Mouse (Mus musculus) left cerebral cortex, adult 8-10 months (tissue): ENCODE results near the gene Ndufaf7. TPM values are rescaled to one million over a fixed set of nuclear protein-coding genes. Genes with fewer than 3 reads are reported as not detected.
A peak's percentile ranks its signal among the peaks of the same experiment; 100 is the strongest.

Experiments
- DNase-seq, 2 experiments: peaks; one replicate each; pipeline ENCODE4 v3.0.0; 2022; ENCODE audit warnings: low spot score in 2 of 2
- total RNA-seq, 4 experiments: library from RNA; stranded (reverse); gene quantifications; 2 replicates each; pipeline ENCODE4 v1.2.4; 2022

Ndufaf7 gene
- total RNA-seq, 4 experiments from 2014 or later, result 47.1 to 57.8 (median 51.7) TPM

DNA sequence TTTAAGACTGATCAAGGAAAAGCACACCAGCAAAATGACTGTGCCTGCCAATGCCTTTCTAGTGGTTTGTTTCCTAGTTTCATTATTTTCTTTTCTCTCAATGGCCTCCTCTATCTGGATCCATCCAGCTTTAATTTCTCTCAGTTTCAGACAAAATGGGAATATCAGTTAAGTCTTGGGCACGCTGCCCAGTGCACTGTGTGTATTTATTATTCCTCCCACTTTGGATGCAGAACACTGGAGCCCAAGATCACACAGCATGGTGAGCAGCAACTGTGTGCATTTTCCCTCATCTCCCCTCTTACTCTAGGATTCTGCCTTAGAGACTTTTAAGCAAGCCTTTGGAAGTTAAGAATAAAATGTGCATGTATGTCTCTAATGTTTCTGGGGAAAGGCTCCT lies 27.5 kb downstream of the Ndufaf7 start:
- DNase-seq, result peak in 1 of 2 experiments; percentile 11

DNA sequence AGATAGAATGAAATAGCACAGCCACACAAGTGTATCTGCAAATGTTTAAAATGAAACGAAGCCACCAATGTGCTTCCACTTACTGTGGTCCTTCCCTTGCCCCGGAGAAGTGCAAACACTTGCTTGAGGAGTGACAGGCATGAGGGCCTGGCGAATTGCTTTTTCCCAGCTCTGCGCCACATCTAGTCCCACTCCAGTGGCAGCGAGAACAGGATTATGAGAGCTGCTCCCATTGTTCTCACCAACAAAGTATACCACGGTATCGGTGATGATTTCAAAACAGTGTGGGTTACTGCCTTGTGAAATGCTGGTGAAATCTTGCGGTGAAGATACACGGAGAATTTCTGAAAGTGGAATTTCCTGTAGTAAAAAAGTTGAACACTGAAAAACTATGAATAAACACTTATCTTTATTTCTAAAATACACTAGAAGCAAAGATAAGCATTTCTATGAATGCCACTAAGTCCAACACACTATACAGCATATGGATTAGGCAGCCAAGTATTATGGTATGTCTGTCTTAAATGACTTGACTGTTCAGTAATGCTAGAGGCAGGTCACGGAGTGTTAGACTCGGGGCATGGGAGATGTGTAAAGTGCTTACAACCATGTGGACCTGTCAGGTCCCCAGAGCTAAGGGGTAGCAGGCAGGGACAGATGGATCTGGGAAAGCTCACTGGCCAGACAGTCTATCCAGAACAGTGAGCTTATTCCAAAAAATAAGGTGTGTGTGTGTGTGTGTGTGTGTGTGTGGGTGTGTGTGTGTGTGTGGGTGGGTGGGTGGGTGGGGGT lies 29.4 kb downstream of the Ndufaf7 start:
- DNase-seq, result no peak

DNA sequence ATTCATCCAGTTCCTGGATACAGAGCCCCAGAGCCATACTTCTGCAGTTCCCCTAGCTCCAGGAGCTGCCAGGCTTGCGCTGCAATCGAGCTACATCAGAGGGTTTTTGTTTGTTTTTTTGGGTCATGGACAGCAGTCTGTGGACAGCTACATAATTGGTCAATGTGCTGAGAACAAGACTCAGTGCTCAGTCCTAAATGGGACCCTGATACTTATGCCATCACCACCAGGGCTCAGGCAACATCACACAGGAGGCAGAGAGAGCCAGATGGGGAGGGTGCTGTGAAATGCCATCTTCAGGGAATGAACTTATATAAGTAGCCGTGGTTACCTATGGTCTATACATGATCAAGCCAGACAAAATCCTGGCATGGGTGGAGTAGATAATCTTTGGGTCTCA lies 31.6 kb downstream of the Ndufaf7 start:
- no peak for DNase-seq

DNA sequence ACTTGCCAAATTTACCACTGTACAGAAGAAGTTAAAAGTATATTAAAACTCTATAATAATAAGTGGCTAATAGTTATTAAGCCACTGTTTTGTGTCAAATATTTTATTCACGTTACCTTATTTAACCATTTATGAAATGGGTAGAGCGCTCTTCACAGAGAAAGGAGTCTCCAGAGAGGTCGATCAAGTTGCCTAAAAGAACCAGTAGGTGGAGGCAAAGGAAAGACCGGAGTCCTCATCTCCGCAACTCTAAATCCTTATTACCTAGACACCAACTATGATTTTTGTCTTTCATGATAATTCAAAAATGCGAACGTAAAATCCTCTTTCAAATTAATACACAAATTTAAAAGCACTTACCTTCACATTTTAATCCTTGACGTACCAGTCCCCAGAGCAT lies 46.2 kb downstream of the Ndufaf7 start:
- no peak for DNase-seq

DNA sequence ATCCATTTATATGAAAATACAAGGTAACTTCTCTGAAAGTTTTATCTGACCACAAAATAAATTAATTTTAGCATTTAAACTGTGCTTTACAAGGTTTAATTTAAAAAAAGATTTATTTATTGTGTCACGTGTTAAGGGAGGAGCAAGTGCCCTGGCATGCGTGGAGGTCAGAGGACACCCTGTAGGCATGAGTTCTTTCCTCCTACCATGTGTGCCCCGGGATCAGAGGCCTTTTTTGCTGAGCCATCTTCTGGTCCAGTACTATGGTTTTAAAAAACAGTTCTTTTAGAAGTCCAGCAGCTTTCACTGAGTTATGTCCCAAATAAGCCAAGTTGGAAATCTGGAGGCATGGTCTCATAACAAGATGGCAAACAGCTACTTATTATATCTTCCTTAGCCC lies 46.8 kb downstream of the Ndufaf7 start:
- no peak for DNase-seq

DNA sequence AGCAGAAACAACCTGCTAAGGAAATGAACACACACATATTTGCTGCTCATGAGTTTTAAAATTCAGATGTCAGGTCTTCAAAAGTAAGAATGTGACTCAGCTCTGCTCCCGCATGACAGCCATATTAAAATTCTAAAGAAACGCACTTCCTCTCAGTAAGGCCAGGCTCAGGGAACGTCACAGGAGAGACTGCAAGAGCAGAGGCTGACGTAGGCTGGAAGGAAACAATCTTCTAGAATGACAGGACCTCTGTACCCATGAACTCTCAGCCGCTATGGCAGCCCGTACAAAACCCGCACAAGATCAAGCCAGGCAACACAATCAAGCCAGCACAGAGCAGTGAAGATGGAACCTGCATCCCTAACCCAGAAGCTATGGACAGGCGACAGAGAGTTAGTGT lies 52.1 kb downstream of the Ndufaf7 start:
- DNase-seq, result no peak

DNA sequence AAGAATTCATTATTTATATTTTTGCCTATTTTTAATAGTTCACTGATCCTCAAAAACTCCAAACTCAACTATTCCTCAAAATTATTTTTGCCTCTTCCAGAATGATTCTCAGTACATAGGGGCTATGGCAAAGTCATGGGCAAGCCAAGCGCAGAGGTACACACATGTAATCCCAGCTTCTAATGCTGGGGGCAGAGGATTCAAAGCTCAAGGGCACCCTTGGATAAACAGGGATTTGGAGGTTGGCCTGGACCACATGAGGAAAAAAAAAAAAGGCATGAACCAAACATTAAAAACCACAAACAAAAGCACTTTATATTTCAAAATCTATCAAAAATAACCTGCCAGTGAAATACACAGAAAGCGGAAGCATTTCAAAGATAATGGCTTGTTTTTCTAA lies 54.6 kb downstream of the Ndufaf7 start:
- DNase-seq, result no peak

DNA sequence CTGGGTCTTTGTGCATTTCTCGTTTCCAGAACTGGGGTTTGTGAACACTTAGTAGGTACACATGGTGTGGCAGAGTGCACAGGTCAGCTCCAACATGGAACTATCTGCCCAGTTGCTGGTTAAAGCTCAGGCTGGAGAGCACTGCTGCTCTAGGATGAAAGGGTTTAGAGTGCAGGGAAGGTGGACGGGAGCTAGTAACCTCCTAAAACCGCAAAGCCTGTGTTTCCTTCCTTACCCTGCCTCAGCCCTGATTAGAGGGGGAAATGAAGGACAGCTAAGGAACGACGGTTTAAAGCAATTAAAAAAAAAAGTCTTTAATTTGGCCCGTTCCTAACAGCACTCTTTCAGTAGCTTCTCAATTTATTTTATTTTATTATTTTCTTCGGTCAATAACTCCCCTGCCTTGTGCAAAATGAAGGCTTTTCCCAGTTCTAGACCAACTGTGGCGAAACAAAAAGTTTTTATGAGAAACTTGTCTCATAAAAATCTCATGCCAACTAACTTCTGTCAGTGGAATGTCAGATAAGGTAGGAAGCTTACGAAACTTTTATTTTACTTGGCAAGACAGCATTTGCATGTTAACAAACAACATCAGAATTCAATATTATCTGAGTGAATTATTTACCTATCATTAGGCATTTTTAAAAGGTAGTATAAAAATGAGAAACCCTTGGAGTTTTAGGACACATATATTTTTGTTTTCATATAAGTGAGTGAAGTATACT lies 55.5 kb downstream of the Ndufaf7 start:
- DNase-seq, result no peak

DNA sequence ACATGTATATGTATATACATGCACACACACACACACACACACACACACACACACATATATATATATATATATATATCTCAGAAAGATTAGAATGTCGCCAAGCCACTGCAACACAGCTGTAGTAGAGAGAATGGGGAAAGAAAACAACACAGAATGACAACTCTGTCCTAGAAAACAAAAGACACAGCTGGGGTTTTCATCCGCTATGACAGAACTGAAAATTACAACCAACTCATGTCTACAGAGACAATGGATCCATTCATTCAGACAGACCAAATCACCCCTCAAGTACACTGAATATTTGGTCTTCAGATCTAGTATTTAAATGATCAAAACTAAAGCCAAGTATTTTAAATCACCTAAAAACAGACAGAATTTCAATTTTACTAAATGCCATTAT lies 56.7 kb downstream of the Ndufaf7 start:
- DNase-seq, result peak in 1 of 2 experiments; percentile 10

DNA sequence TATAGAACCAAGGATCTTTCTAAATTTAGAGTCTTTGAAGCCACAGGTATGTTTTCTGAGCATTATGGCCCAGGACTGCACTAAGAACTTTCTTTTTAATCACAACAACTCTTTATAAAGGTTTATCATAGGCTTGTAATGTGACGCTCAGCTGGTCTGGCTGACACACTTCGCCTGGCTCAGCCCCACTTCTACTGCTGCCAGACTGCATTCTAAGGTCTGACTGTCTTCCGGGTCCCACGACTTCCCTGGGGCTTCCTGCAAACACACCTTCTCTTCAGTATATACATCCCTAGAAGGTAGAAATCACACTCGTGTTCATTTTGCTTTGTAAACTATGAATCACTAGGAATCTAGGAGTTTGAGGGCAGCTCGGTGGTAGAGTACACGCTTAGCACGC lies 57.4 kb downstream of the Ndufaf7 start:
- DNase-seq, result no peak

DNA sequence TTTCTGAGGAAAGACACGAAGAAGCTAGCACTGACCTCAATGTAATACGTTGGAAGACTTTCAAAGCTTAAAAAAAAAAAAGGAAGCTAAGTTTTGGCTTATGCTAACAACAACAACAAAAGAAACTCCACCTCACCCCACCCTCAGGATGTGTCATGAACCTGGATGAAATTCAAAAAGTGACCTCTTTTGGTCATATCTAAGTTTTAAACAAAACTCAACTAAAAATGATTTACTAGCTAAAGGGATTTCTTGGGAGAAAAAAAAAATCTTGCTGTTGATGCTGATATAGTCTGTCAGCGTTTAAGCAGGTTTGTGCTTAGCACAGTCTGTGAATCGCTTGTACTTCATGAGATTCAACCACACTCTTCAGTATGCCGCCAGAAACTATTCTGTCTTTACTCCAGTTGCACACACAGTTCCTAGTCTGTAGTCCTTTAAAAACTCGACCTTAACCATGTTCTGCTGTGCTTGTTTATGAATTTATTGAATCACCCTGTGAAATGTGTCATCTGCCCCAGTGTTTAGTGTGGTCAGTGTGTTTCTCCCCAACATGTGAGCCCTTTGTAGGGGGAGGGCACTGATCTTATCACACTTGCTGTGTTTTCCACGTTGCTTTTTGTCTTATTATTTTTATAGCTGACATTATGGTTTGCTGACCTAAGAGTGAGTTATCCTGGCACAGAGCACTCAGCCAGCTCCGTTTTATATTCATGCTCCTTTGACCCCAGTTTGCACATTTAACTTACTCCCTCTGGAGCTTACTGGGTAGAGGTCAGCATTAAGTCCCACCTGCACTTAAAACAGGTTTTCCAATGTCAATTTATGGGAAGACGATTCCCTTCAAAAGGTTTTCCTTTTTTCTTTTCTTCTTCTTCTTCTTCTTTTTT lies 58.2 kb downstream of the Ndufaf7 start:
- no peak for DNase-seq

Other genes starting within 250 kb of the Ndufaf7 start
- gene Strn, start 199.9 kb upstream of the Ndufaf7 start, total RNA-seq, result 10 to 100 TPM; 77.5 to 87.3 (median 83.9) TPM
- 10 to 100 TPM; 47.8 to 56.1 (median 53.1) TPM for gene Heatr5b, start 101.8 kb upstream of the Ndufaf7 start, total RNA-seq
- 10 to 100 TPM; 30.0 to 41.6 (median 38.7) TPM for gene Gpatch11, start 101.6 kb upstream of the Ndufaf7 start, total RNA-seq
- gene Eif2ak2, start 54.6 kb upstream of the Ndufaf7 start, total RNA-seq, result 10 to 100 TPM in 1 of 4 experiments, 1 to 10 TPM in 3; 5.8 to 13.6 (median 8.0) TPM
- gene Sult6b1, start 30.1 kb upstream of the Ndufaf7 start, total RNA-seq, result under 1 TPM in 2 of 4 experiments, not detected in 2; 0.46 to 0.68 TPM
- 10 to 100 TPM; 24.4 to 31.5 (median 28.3) TPM for gene Cebpzos, start 20.6 kb upstream of the Ndufaf7 start, total RNA-seq
- 10 to 100 TPM; 30.0 to 33.4 (median 31.0) TPM for gene Cebpz, start 70 bp upstream of the Ndufaf7 start, total RNA-seq
- 10 to 100 TPM; 13.2 to 14.5 (median 13.8) TPM for gene Prkd3, start 83.7 kb downstream of the Ndufaf7 start, total RNA-seq
- gene Qpct, start 114.8 kb downstream of the Ndufaf7 start, total RNA-seq, result 10 to 100 TPM; 10.6 to 16.3 (median 13.5) TPM